Mouse (Mus musculus): ENCODE results near the gene Rpl36. TPM values are rescaled to one million over a fixed set of nuclear protein-coding genes. Genes with fewer than 3 reads are reported as not detected.
A peak's percentile ranks its signal among the peaks of the same experiment; 100 is the strongest.
"Not testable (repeated sequence)": the region's sequence is repeated elsewhere in the genome, so short reads cannot be mapped to it uniquely, and the experiment has no call there.

The Rpl36 gene
- polyA plus RNA-seq, 1 experiment: 2,245 TPM

GRCm38 (mm10) chr17:56627530-56628277 is 14.5 kb downstream of the Rpl36 start, which contains the start of gene Catsperd:
Gene Catsperd, plus strand, starts transcription at chr17:56628143.
- peak within 1 kb of the TSS; percentile 87 for H3K4me3 ChIP-seq (ENCODE audit: low read depth, low read length)
- no peaks in the 10 kb centered on the region for H3K36me3 ChIP-seq (ENCODE audit: control insufficient read depth, insufficient read depth, low read length)
- peak within 1 kb of the TSS; percentile 60 for H3K27ac ChIP-seq (ENCODE audit: insufficient read depth, low read depth, low read length)
- H3K27me3 ChIP-seq (ENCODE audit: control insufficient read depth, insufficient read depth, low read length): no peaks in the 10 kb centered on the region
- peaks cover 10% of the 10 kb centered on the region; the same call in 1 of the 2 replicates for H3K4me1 ChIP-seq (ENCODE audit: control insufficient read depth, insufficient read depth, insufficient read length, low read length)
- WGBS: 7% methylated on average over 26 of the region's 26 CpGs
- TF ChIP-seq POLR2A (IDR thresholded peaks at IDR 0.05; ENCODE audit: low read depth, low read length) (no peak), CTCF (IDR thresholded peaks at IDR 0.05; ENCODE audit: extremely low read depth, insufficient read length, insufficient replicate concordance, low read depth, low read length) (no peak)

- Histone ChIP-seq H3K27ac (ENCODE audit: insufficient read depth, low read depth, low read length) (0 out of 2 replicates have a peak overlapping the region, but pooled peaks have one; percentile 14), H3K4me1 (ENCODE audit: control insufficient read depth, insufficient read depth, insufficient read length, low read length) (peaks cover 10% of the 10 kb centered on the region; the same call in 1 of the 2 replicates), H3K4me3 (ENCODE audit: low read depth, low read length) (peak overlapping the region; percentile 27)
- not testable (repeated sequence) for H3K27me3 ChIP-seq (ENCODE audit: control insufficient read depth, insufficient read depth, low read length); H3K36me3 ChIP-seq (ENCODE audit: control insufficient read depth, insufficient read depth, low read length)
- WGBS: 77% methylated on average over 27 of the region's 27 CpGs
These were observed 16.9 kb downstream of the Rpl36 start for GRCm38 (mm10) chr17:56629800-56630781.

GRCm38 (mm10) chr17:56631807-56632206 is 18.6 kb downstream of the Rpl36 start:
- no peaks in the 10 kb centered on the region for H3K36me3 ChIP-seq (ENCODE audit: control insufficient read depth, insufficient read depth, low read length)
- H3K4me1 ChIP-seq (ENCODE audit: control insufficient read depth, insufficient read depth, insufficient read length, low read length): peaks cover 7% of the 10 kb centered on the region; the same call in 1 of the 2 replicates
- 38% methylated on average over 4 of the region's 4 CpGs for WGBS
- TF ChIP-seq CTCF (IDR thresholded peaks at IDR 0.05; ENCODE audit: extremely low read depth, insufficient read length, insufficient replicate concordance, low read depth, low read length): no peak
- no peak for TF ChIP-seq POLR2A (IDR thresholded peaks at IDR 0.05; ENCODE audit: low read depth, low read length)
- H3K4me3 ChIP-seq (ENCODE audit: low read depth, low read length): no peak overlapping the region
- H3K27ac ChIP-seq (ENCODE audit: insufficient read depth, low read depth, low read length): no peak overlapping the region
- no peaks in the 10 kb centered on the region for H3K27me3 ChIP-seq (ENCODE audit: control insufficient read depth, insufficient read depth, low read length)

DNA sequence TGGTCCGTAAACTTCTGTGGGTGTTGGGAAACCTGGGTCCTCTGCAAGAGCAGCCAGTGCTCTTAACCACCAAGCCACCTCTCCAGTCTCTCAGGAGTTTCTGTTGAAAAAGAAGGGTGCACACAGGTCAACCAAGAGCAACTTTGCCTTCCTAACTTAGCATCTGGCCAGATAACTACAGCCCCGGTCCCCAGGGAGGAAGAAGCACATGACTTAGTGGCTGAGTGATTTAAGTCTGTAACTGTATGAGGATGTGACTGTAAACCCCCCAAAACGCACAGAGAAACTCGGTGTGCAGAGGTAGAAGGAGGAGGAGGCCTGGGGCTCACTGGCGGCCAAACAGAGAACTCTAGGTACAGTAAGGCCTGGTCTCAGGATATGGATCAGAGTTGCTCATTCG is 20.8 kb downstream of the Rpl36 start:
- H3K27ac ChIP-seq (ENCODE audit: insufficient read depth, low read depth, low read length): no peak overlapping the region
- WGBS: 82% methylated on average over 6 of the region's 6 CpGs
- no peak for TF ChIP-seq CTCF (IDR thresholded peaks at IDR 0.05; ENCODE audit: extremely low read depth, insufficient read length, insufficient replicate concordance, low read depth, low read length)
- H3K4me1 ChIP-seq (ENCODE audit: control insufficient read depth, insufficient read depth, insufficient read length, low read length): no peaks in the 10 kb centered on the region
- H3K27me3 ChIP-seq (ENCODE audit: control insufficient read depth, insufficient read depth, low read length): no peaks in the 10 kb centered on the region
- no peak overlapping the region for H3K4me3 ChIP-seq (ENCODE audit: low read depth, low read length)
- H3K36me3 ChIP-seq (ENCODE audit: control insufficient read depth, insufficient read depth, low read length): no peaks in the 10 kb centered on the region

DNA sequence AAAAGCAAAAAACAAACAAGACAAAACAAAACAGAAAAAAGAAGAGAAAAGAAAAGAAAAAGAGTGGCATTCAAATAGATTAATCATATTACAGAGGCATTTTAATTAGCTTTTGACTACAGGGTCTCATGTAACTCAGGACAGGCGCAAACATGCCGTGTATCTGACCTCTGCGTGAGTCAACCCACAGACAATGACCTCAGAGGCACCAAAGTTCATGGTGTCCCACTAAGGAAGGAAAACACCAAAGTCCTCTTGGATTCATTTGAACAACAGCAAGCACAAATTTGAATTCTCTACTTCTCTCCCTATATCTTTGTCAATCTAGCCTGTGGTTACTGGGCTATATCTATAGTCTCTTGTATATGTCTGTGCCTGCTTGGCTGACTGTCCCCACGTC is 30.0 kb downstream of the Rpl36 start:
- H3K27me3 ChIP-seq (ENCODE audit: control insufficient read depth, insufficient read depth, low read length): no peaks in the 10 kb centered on the region
- H3K4me3 ChIP-seq (ENCODE audit: low read depth, low read length): no peak overlapping the region
- no peak overlapping the region for H3K27ac ChIP-seq (ENCODE audit: insufficient read depth, low read depth, low read length)
- no peaks in the 10 kb centered on the region for H3K36me3 ChIP-seq (ENCODE audit: control insufficient read depth, insufficient read depth, low read length)
- TF ChIP-seq CTCF (IDR thresholded peaks at IDR 0.05; ENCODE audit: extremely low read depth, insufficient read length, insufficient replicate concordance, low read depth, low read length) (no peak), POLR2A (IDR thresholded peaks at IDR 0.05; ENCODE audit: low read depth, low read length) (no peak)
- no peaks in the 10 kb centered on the region for H3K4me1 ChIP-seq (ENCODE audit: control insufficient read depth, insufficient read depth, insufficient read length, low read length)
- 78% methylated on average over 4 of the region's 4 CpGs for WGBS

GRCm38 (mm10) chr17:56647546-56647945 is 34.3 kb downstream of the Rpl36 start:
- Histone ChIP-seq H3K27ac (ENCODE audit: insufficient read depth, low read depth, low read length) (no peak overlapping the region), H3K4me3 (ENCODE audit: low read depth, low read length) (no peak overlapping the region), H3K36me3 (ENCODE audit: control insufficient read depth, insufficient read depth, low read length) (no peaks in the 10 kb centered on the region), H3K27me3 (ENCODE audit: control insufficient read depth, insufficient read depth, low read length) (no peaks in the 10 kb centered on the region), H3K4me1 (ENCODE audit: control insufficient read depth, insufficient read depth, insufficient read length, low read length) (no peaks in the 10 kb centered on the region)
- WGBS: 47% methylated on average over 12 of the region's 13 CpGs
- TF ChIP-seq CTCF (IDR thresholded peaks at IDR 0.05; ENCODE audit: extremely low read depth, insufficient read length, insufficient replicate concordance, low read depth, low read length) (no peak), POLR2A (IDR thresholded peaks at IDR 0.05; ENCODE audit: low read depth, low read length) (no peak)

- Histone ChIP-seq H3K36me3 (ENCODE audit: control insufficient read depth, insufficient read depth, low read length) (no peaks in the 10 kb centered on the region), H3K4me3 (ENCODE audit: low read depth, low read length) (no peak overlapping the region), H3K27ac (ENCODE audit: insufficient read depth, low read depth, low read length) (no peak overlapping the region), H3K27me3 (ENCODE audit: control insufficient read depth, insufficient read depth, low read length) (no peaks in the 10 kb centered on the region), H3K4me1 (ENCODE audit: control insufficient read depth, insufficient read depth, insufficient read length, low read length) (no peaks in the 10 kb centered on the region)
- TF ChIP-seq POLR2A (IDR thresholded peaks at IDR 0.05; ENCODE audit: low read depth, low read length): no peak
- TF ChIP-seq CTCF (IDR thresholded peaks at IDR 0.05; ENCODE audit: extremely low read depth, insufficient read length, insufficient replicate concordance, low read depth, low read length): no peak
- 17% methylated on average over 10 of the region's 10 CpGs for WGBS
These were observed 38.6 kb downstream of the Rpl36 start for GRCm38 (mm10) chr17:56651801-56652200.

Measured in small intestine, adult 2 months (tissue).